Mouse (Mus musculus): Measurements from ENCODE around the gene Sf3a2.

DNA sequence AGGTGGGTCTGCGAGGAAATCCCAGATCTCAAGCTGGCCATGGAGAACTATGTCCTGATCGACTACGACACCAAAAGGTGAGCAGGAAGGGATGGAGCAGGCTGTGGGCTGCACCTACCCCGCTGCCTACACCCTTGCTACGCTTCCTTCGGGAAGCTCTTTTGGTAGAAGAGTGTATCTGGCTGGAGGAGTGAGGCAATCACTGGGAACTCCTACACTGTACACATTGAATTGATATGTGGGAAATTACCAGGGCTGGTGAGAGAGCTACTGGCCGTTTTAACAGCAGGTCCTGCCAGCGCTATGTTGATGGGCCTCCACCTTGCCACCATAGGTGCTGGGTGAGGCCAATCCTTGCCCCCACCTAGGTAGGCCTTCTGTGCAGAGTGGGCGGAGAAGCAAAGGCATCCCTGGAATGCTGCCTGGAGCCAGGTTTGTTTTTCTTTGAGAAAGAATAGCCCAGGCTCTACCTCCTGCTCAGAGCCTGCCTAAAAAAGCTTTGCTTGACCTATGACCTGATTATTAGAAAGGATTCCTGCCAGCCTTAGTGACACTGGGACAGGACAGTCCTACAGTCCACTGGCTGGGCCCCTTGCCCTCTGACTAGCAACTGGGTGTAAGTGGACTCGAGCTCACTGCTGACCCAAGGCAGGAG is 31.7 kb upstream of the Sf3a2 start:
- TF ChIP-seq CTCF (IDR thresholded peaks at IDR 0.05; ENCODE audit: control insufficient read depth, insufficient read depth, insufficient replicate concordance, low read depth, low read length) (no peak), POLR2A (IDR thresholded peaks at IDR 0.05; ENCODE audit: control insufficient read depth, low read depth, low read length) (no peak)
